Mouse (Mus musculus): ENCODE data around the gene Rhob. TPM values are rescaled to one million over a fixed set of nuclear protein-coding genes. Genes with fewer than 3 reads are reported as not detected.

The Rhob gene
- polyA plus RNA-seq, 1 experiment from 2014 or later: 23.2 TPM

DNA sequence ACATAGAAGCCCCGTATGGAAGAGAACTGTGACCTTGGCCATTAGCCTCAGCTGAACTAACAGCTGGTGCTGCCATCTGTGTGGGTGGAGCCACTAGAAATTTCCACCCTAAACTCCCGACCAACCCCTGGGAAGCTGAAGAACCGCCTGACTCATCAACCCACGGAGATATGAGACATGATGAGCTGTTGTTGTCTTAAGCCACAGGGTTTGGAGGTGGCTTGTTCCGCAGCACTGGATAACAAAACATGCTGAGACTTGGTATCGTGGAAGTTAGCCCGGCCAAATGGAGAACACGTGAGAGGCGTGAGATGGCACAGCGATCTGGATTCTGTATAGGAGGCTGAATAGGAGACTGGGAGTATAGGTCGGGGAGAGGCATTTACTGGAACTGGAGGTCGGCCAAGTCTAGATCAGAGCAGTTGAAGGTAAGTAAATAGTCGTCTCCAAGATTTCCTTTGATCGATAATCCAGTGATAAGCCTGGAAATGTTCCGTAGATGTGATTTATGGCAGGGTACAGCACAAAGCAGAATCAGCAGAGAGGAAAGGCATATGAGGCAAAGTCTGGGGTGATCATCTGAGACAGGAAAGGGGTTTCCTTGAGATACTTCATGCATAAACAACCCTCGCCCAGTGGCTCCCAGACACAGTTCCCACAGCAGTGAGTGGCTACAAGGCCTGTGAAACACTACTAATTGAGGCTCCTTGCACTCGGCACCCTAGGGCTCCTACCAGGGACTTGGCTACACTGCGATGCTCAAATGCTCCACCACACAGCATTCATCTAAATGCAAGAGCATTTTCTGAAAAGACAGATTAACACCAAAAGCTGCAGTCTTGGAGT, 11.5 kb upstream of the Rhob start:
- Histone ChIP-seq H3K27ac (ENCODE audit: low read depth, low read length) (no peak overlapping the region), H3K36me3 (ENCODE audit: control insufficient read depth, insufficient read depth, low read length) (no peaks in the 10 kb centered on the region), H3K9ac (ENCODE audit: low read depth, low read length) (no peak overlapping the region), H3K4me2 (no peak overlapping the region), H3K9me3 (ENCODE audit: control insufficient read depth, low read length) (no peaks in the 10 kb centered on the region), H3K4me1 (replicated peaks; ENCODE audit: control insufficient read depth, insufficient read depth, low read length) (no peaks in the 10 kb centered on the region), H3K4me3 (ENCODE audit: low read depth, low read length) (no peak overlapping the region), H3K27me3 (replicated peaks; ENCODE audit: control insufficient read depth, insufficient read depth, low read length) (no peaks in the 10 kb centered on the region)
- ATAC-seq (replicated peaks; ENCODE audit: low FRiP score) (no peak), DNase-seq (ENCODE audit: low spot score) (no peak)
- WGBS: 70% methylated on average over 18 of the region's 18 CpGs

DNA sequence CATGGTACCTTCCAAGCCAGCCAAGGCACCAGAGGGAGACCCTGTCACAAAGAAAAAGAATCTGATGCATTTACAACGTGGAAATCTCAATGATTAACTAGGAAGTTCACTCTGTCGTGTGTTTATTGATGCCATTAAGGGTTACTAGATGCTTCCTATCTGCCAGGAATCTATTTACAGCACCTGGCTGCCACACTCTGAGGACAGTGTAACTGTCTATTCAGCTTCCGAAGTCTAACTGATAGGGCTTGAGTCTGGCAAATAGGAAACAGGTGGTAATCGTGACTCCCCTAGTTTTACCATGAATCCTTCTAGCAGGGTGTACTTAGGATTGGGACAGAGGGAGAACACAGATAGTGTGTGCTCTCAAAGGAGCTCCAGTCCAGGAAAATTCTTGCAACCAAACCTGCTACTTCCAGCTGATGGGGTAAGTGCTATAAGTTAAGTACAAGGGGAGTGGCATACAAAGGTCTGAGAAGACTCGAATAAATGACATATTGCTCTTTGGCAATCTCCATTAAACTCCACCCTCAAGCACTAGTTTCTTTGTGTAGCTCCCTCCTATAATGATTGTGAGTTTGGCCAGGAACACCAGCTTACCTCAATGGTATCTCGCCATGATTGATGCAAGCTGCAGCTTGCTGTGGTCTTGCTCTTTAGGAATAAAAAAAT, 10.6 kb upstream of the Rhob start:
- H3K36me3 ChIP-seq (ENCODE audit: control insufficient read depth, insufficient read depth, low read length): no peaks in the 10 kb centered on the region
- no peak overlapping the region for H3K27ac ChIP-seq (ENCODE audit: low read depth, low read length)
- H3K4me1 ChIP-seq (replicated peaks; ENCODE audit: control insufficient read depth, insufficient read depth, low read length): no peaks in the 10 kb centered on the region
- WGBS: 48% methylated on average over 6 of the region's 6 CpGs
- H3K27me3 ChIP-seq (replicated peaks; ENCODE audit: control insufficient read depth, insufficient read depth, low read length): no peaks in the 10 kb centered on the region
- H3K4me2 ChIP-seq: no peak overlapping the region
- DNase-seq (ENCODE audit: low spot score): no peak
- no peaks in the 10 kb centered on the region for H3K9me3 ChIP-seq (ENCODE audit: control insufficient read depth, low read length)
- no peak overlapping the region for H3K4me3 ChIP-seq (ENCODE audit: low read depth, low read length)
- no peak overlapping the region for H3K9ac ChIP-seq (ENCODE audit: low read depth, low read length)
- ATAC-seq (replicated peaks; ENCODE audit: low FRiP score): no peak

- WGBS: 61% methylated on average over 5 of the region's 5 CpGs
- Histone ChIP-seq H3K4me2 (no peak overlapping the region), H3K27me3 (replicated peaks; ENCODE audit: control insufficient read depth, insufficient read depth, low read length) (no peaks in the 10 kb centered on the region), H3K4me3 (ENCODE audit: low read depth, low read length) (no peak overlapping the region), H3K36me3 (ENCODE audit: control insufficient read depth, insufficient read depth, low read length) (no peaks in the 10 kb centered on the region), H3K9ac (ENCODE audit: low read depth, low read length) (no peak overlapping the region), H3K27ac (ENCODE audit: low read depth, low read length) (no peak overlapping the region), H3K9me3 (ENCODE audit: control insufficient read depth, low read length) (no peaks in the 10 kb centered on the region), H3K4me1 (replicated peaks; ENCODE audit: control insufficient read depth, insufficient read depth, low read length) (no peaks in the 10 kb centered on the region)
- no peak for ATAC-seq (replicated peaks; ENCODE audit: low FRiP score)
- DNase-seq (ENCODE audit: low spot score): no peak
Measured at GRCm38 (mm10) chr12:8509693-8510092, 9.9 kb upstream of the Rhob start.

DNA sequence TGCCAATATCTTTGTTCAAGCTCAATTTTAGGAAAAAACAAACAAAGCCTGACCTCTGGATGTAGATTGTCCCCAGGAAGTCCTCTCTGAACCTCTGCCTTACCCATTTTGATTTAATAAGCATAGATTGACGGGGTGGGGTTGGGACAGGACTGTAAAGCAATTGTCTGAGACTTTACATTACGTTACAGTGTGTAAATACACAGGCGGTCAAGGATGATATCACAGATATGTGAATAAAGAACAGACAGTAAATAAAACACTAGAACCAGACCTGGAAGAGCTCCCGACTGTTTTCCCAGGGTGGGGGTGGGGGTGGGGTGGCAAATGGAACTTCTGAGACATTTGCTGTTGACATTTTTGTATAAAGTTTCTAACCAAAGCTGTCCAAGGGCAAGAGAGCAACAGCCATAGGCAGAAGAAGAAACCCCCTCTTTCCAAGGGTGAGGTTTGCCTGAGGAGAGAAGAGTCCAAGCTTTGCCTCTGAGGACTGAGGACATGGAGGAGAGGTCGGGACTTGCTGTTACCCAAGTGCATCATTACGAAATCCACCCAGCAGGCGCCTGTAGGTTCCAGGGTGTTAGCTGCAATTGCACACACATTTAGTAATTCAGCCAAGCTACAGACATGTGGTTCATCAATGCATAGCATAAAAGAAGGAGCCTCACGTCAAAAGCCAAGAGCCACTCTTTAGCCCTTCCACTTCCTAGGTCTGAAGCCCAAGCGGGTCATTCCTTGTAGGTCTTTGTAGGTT, 7.3 kb upstream of the Rhob start:
- no peak overlapping the region for H3K4me3 ChIP-seq (ENCODE audit: low read depth, low read length)
- no peaks in the 10 kb centered on the region for H3K27me3 ChIP-seq (replicated peaks; ENCODE audit: control insufficient read depth, insufficient read depth, low read length)
- H3K27ac ChIP-seq (ENCODE audit: low read depth, low read length): no peak overlapping the region
- H3K9me3 ChIP-seq (ENCODE audit: control insufficient read depth, low read length): no peaks in the 10 kb centered on the region
- H3K4me1 ChIP-seq (replicated peaks; ENCODE audit: control insufficient read depth, insufficient read depth, low read length): no peaks in the 10 kb centered on the region
- no peak overlapping the region for H3K4me2 ChIP-seq
- DNase-seq (ENCODE audit: low spot score): no peak
- ATAC-seq (replicated peaks; ENCODE audit: low FRiP score): no peak
- 74% methylated on average over 9 of the region's 9 CpGs for WGBS
- no peaks in the 10 kb centered on the region for H3K36me3 ChIP-seq (ENCODE audit: control insufficient read depth, insufficient read depth, low read length)
- H3K9ac ChIP-seq (ENCODE audit: low read depth, low read length): no peak overlapping the region

- no peak for ATAC-seq (replicated peaks; ENCODE audit: low FRiP score)
- Histone ChIP-seq H3K9ac (ENCODE audit: low read depth, low read length) (no peak overlapping the region), H3K4me1 (replicated peaks; ENCODE audit: control insufficient read depth, insufficient read depth, low read length) (peaks cover 10% of the 10 kb centered on the region), H3K4me2 (no peak overlapping the region), H3K4me3 (ENCODE audit: low read depth, low read length) (no peak overlapping the region), H3K27ac (ENCODE audit: low read depth, low read length) (no peak overlapping the region), H3K9me3 (ENCODE audit: control insufficient read depth, low read length) (no peaks in the 10 kb centered on the region), H3K27me3 (replicated peaks; ENCODE audit: control insufficient read depth, insufficient read depth, low read length) (no peaks in the 10 kb centered on the region), H3K36me3 (ENCODE audit: control insufficient read depth, insufficient read depth, low read length) (no peaks in the 10 kb centered on the region)
- 84% methylated on average over 6 of the region's 6 CpGs for WGBS
- no peak for DNase-seq (ENCODE audit: low spot score)
Measured at GRCm38 (mm10) chr12:8504131-8504530, 4.3 kb upstream of the Rhob start.

GRCm38 (mm10) chr12:8502546-8502945, 2.7 kb upstream of the Rhob start:
- ATAC-seq (replicated peaks; ENCODE audit: low FRiP score) (no peak), DNase-seq (ENCODE audit: low spot score) (no peak)
- Histone ChIP-seq H3K36me3 (ENCODE audit: control insufficient read depth, insufficient read depth, low read length) (no peaks in the 10 kb centered on the region), H3K4me3 (ENCODE audit: low read depth, low read length) (no peak overlapping the region), H3K27me3 (replicated peaks; ENCODE audit: control insufficient read depth, insufficient read depth, low read length) (no peaks in the 10 kb centered on the region), H3K4me1 (replicated peaks; ENCODE audit: control insufficient read depth, insufficient read depth, low read length) (peaks cover 18% of the 10 kb centered on the region), H3K27ac (ENCODE audit: low read depth, low read length) (no peak overlapping the region), H3K9ac (ENCODE audit: low read depth, low read length) (no peak overlapping the region), H3K9me3 (ENCODE audit: control insufficient read depth, low read length) (no peaks in the 10 kb centered on the region), H3K4me2 (no peak overlapping the region)
- 17% methylated on average over 6 of the region's 6 CpGs for WGBS

DNA sequence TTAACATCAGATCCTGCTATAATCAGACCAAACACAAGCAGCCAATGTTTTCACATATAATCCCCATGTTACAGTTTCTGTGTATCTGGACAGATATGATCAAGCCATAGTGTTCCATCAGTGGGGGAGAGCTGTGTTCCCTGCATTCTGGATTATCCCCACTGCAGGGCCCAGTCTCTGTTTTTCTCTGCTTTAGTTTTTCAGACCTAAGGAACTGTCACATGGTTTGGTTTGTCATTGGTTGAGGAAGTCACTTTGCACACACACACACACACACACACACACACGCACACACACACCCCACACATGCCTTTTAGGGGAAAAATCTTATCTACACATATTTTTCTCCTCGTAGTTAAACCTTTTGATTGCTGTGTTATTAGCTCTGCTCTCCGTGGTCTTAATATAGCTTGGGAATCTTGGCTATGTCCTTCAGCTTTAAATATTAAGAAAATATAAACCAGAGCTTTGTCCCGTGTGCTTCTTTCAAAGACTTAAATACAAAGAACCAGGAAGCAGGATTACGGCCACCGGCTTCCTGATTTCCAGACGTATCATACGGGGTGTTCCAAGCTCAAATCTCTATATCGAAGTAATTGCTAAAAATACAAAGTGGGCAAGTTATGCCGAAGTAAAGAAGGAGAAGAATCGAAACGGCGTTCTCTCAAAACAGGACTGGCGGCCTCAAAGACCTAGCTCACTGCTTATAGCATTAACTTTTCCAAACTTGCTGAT, 1.9 kb upstream of the Rhob start:
- Histone ChIP-seq H3K4me3 (ENCODE audit: low read depth, low read length) (no peak overlapping the region), H3K36me3 (ENCODE audit: control insufficient read depth, insufficient read depth, low read length) (no peaks in the 10 kb centered on the region), H3K9me3 (ENCODE audit: control insufficient read depth, low read length) (no peaks in the 10 kb centered on the region), H3K27ac (ENCODE audit: low read depth, low read length) (no peak overlapping the region), H3K4me1 (replicated peaks; ENCODE audit: control insufficient read depth, insufficient read depth, low read length) (peaks cover 18% of the 10 kb centered on the region), H3K27me3 (replicated peaks; ENCODE audit: control insufficient read depth, insufficient read depth, low read length) (no peaks in the 10 kb centered on the region), H3K4me2 (no peak overlapping the region), H3K9ac (ENCODE audit: low read depth, low read length) (no peak overlapping the region)
- DNase-seq (ENCODE audit: low spot score) (no peak), ATAC-seq (replicated peaks; ENCODE audit: low FRiP score) (no peak)
- WGBS: 83% methylated on average over 14 of the region's 14 CpGs
